Mouse (Mus musculus) bone marrow, adult 2 months (tissue): Measurements from ENCODE around the gene Luzp1.

ENCODE experiments used
- CTCF ChIP-seq: fragments of 200-500 bp; IDR thresholded peaks from 2 replicates; pipeline ENCODE4 v1.5.1; 2011; ENCODE audit warnings: low read length, control low read depth; ENCODE audit not compliant: control insufficient read depth, insufficient read depth
- POLR2A ChIP-seq: fragments of 200-500 bp; IDR thresholded peaks from 2 replicates; pipeline ENCODE4 v1.6.1; 2011; ENCODE audit warnings: low read depth, mild to moderate bottlenecking, control low read depth, low read length, borderline replicate concordance; ENCODE audit not compliant: control insufficient read depth

DNA sequence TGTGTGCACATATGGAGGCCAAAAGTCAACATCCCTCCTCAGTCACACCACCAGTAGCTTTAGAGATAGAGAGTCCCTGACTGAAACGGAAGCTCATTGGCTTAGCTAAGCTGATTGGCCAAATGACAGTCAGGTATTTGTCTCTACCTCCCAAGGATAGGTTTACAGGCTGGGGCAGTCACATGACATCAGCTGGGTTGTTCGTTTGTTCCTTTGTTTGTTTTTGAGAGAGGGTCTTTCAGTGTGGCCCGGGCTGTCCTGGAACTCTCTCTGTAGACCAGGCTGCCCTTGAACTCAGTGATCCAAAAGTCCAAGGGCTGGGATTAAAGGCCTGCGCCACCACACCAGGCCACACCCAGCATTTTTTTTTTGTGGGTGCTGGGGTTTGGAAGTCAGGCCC, 8.4 kb upstream of the Luzp1 start:
- no peak for TF ChIP-seq CTCF
- no peak for TF ChIP-seq POLR2A
